Mouse (Mus musculus) thymus, adult 2 months (tissue): ENCODE results near the gene Pdcd6ip. TPM values are rescaled to one million over a fixed set of nuclear protein-coding genes. Genes with fewer than 3 reads are reported as not detected.

ENCODE experiments used
- DNase-seq: peaks from one replicate; pipeline ENCODE4 v3.0.0; 2021
- H3K27ac ChIP-seq: fragments of 200-500 bp; 2 replicates; pipeline ENCODE4 v1.5.1; 2012; ENCODE audit warnings: low read length, control low read depth; ENCODE audit not compliant: control insufficient read depth, insufficient read depth
- H3K27me3 ChIP-seq: fragments of 200-500 bp; 2 replicates; pipeline ENCODE4 v1.6.1; 2012; ENCODE audit warnings: mild to moderate bottlenecking, low read length, moderate library complexity, mixed read lengths; ENCODE audit not compliant: control insufficient read depth, insufficient read depth
- H3K36me3 ChIP-seq: fragments of 200-500 bp; 2 replicates; pipeline ENCODE4 v1.6.1; 2012; ENCODE audit warnings: mild to moderate bottlenecking, low read length, moderate library complexity; ENCODE audit not compliant: control insufficient read depth, insufficient read depth
- H3K4me1 ChIP-seq: fragments of 200-500 bp; replicated peaks from 2 replicates; pipeline ENCODE4 v1.6.1; 2012; ENCODE audit warnings: low read length; ENCODE audit not compliant: control insufficient read depth, insufficient read depth
- H3K4me3 ChIP-seq: fragments of 200-500 bp; 2 replicates; pipeline ENCODE4 v1.5.1; 2012; ENCODE audit warnings: mild to moderate bottlenecking, low read length, control low read depth, moderate library complexity; ENCODE audit not compliant: control insufficient read depth, insufficient read depth
- CTCF ChIP-seq: fragments of 200-500 bp; IDR thresholded peaks from 2 replicates; pipeline ENCODE4 v1.5.1; 2012; ENCODE audit warnings: mild to moderate bottlenecking, control low read depth, low read length, moderate library complexity, borderline replicate concordance; ENCODE audit not compliant: control insufficient read depth, poor library complexity, insufficient read depth; ENCODE audit errors: extremely low read depth
- POLR2A ChIP-seq: fragments of 200-500 bp; IDR thresholded peaks from 2 replicates; pipeline ENCODE4 v1.6.1; 2012; ENCODE audit warnings: mild to moderate bottlenecking, low read length, control low read depth, moderate library complexity; ENCODE audit not compliant: control insufficient read depth, poor library complexity, insufficient read depth; ENCODE audit errors: extremely low read depth
- WGBS: fragments of 180-500 bp; shearing (Covaris S2); methylation state at CpG from one replicate; pipeline ENCODE4 v1.1.7; 2018; 5-methylcytosine and 5-hydroxymethylcytosine counted together
- polyA plus RNA-seq: library from polyadenylated mRNA; depleted of rRNA; stranded (reverse); fragments of >200 nt; gene quantifications from 2 replicates; pipeline ENCODE4 v1.2.3, GENCODE M21; 2012; rRNA removed

The Pdcd6ip gene
- polyA plus RNA-seq = 164 and 190 TPM in 2 replicates

DNA sequence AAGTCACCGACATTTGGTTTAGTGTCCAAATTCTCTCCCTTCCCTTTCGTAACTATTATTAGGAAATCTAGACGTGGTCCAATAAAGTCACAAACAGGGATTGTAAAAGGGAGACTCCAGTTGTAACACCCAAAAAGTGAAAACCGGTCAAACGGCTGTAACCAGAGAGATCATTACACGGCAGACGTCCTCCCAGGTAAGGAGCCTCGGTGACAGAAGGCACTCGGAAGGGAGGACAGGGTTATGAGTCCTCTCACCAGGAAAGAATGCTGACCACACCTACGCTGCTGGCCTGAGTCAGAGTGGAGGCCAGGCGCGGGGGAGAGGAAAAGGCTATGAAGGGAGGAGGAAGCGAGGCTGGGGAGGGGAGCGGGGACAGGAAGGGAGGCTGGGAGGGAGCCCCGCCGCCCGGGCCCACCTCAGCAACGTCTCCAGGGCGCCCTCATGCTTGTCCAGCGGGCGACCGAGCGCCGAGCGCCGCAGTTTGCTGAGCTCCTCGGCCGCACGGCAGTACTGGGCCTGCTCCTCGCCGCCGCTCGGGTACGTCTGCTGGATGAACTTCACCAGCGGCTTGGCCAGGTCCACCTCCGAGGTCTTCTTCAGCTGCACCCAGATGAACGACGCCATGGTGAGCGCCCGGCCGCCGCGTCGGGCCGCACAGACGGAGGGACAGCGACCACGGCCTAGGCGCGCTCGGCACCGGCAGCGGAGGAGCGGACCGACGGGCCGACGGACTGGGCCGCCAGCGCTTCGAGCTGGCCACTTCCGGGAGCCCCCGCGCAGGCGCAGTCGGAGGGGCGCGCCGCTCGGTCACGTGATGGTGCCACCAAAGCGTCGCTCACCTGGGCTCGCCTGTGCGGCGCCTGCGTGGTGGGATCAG, at the start of gene Pdcd6ip:
Gene Pdcd6ip (minus strand): TSS at position 779 of the 880 bp plus-strand sequence.
- Histone ChIP-seq H3K4me3 (peak within 1 kb of the TSS; percentile 93), H3K36me3 (no peaks in the 10 kb centered on the region), H3K4me1 (peaks cover 17% of the 10 kb centered on the region), H3K27ac (peak within 1 kb of the TSS; percentile 37), H3K27me3 (no peaks in the 10 kb centered on the region)
- under 1% methylated on average over 77 of the region's 77 CpGs for WGBS
- TF ChIP-seq POLR2A = peak; percentile 94
- no peak for TF ChIP-seq CTCF
- DNase-seq = peak; percentile 92

DNA sequence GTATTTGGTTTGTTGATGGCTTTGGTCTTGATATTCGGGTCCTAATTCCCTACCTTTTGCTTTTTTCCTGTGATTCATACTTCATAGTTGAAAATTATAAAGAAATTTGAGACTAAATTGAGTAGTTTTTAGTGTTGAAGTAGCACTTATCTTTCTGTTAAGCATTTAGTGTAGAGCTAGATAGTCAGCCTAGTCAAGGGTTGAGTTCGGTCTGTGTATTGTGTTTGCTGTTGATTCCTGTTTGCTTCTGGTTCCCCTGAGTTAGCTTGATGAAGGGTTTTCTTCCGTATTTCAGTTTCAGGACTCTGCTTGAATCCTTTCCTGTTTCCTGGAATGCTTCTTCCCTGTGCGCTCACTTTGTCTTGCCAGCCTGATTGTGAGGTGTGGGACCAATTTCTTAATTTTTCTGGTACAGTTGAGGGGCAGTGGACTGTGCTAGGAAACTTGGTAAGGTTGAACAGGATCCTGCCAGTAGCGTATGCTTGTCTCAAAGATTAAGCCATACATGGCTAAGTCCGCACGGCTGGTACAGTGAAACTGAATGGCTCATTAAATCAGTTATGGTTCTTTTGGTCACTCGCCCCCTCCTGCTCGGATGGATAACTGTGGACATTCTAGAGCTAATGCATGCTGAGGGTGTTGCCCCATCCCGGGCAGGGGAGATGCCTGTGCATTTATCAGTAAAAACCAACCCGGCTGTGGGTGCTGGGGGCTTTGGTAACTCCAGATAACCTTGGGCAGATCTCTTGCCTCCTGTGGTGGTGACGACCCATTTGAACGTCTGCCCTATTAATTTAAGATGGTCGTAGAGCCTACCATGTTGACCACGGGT, 48.0 kb upstream of the Pdcd6ip start:
- Histone ChIP-seq H3K27me3 (no peaks in the 10 kb centered on the region), H3K4me1 (no peaks in the 10 kb centered on the region), H3K27ac (no peak overlapping the region), H3K4me3 (no peak overlapping the region), H3K36me3 (no peaks in the 10 kb centered on the region; the same call in 1 of the 2 replicates)
- 96% methylated on average over 15 of the region's 15 CpGs for WGBS
- no peak for DNase-seq
- TF ChIP-seq POLR2A (no peak), CTCF (no peak)

DNA sequence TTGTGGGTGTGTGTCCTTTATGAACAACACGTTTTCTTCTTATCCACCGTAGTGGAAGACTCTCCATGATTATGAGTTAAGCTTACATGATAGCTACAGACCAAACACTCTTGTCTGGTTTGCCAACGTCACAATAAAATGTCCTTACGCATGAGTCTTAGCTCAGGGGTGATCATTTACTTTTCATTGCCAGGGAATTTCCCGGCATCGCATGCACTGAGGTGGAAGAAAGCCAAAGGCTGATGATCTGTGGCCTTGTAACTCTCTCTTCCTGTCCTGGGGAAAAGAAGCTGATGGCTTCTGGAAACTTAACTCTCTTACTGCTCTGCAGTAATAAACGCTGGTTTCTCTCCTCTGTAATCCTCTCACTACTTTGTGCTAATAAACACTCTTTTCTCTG, 41.3 kb upstream of the Pdcd6ip start:
- H3K27ac ChIP-seq = no peak overlapping the region
- H3K27me3 ChIP-seq = no peaks in the 10 kb centered on the region
- WGBS = 91% methylated on average over 7 of the region's 7 CpGs
- no peaks in the 10 kb centered on the region for H3K36me3 ChIP-seq
- H3K4me3 ChIP-seq = no peak overlapping the region
- TF ChIP-seq POLR2A (no peak), CTCF (no peak)
- no peak for DNase-seq
- peaks cover 2% of the 10 kb centered on the region; the same call in 1 of the 2 replicates for H3K4me1 ChIP-seq

DNA sequence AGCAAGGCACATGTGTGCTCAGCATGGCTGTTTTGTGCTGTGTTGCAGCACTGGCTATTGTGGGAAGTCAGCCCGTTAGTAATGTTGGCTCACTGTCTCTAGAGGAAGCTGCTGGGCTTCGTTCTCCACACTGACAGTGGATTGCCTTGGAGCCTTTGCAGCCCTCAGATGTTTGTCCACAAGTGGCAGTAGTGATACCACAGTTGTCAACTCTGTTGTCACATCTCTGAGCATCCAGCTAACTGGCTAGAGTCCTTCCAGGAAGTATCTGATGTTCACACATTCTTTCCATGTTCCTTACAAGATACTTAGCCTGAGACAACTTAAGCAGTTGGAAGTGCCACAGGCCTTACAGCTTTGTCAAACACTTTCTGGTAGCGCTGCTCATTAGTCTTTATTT, 35.2 kb upstream of the Pdcd6ip start:
- Histone ChIP-seq H3K36me3 (no peaks in the 10 kb centered on the region), H3K27ac (no peak overlapping the region), H3K27me3 (no peaks in the 10 kb centered on the region), H3K4me3 (no peak overlapping the region), H3K4me1 (peaks cover 11% of the 10 kb centered on the region)
- TF ChIP-seq POLR2A (no peak), CTCF (no peak)
- DNase-seq = no peak
- WGBS = 64% methylated on average over 3 of the region's 3 CpGs

DNA sequence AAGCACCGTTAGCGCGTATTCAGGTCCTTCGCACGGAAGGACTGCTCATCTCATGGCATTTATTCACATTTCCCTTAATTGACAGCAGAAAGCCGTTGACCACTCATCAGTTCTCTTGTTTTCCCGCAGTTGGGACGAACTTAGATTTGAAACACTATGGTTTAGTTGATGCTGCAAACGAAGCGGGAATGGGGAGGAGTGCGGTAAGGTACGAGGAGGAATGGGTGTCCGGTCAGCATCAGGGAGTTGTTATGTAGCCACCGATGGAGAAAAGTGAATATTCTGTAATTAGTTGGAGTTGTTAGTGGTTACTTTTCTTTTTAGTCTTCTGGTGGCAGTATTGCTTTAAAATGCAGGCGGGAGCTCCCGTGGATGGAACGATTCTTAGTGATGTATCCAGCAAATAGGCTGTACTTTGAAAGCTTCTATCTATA, 34.3 kb upstream of the Pdcd6ip start:
- TF ChIP-seq POLR2A = no peak
- TF ChIP-seq CTCF = no peak
- WGBS = 2% methylated on average over 17 of the region's 17 CpGs
- H3K4me3 ChIP-seq = peak overlapping the region; percentile 93
- peak; percentile 4 for DNase-seq
- H3K27me3 ChIP-seq = no peaks in the 10 kb centered on the region
- no peak overlapping the region for H3K27ac ChIP-seq
- peaks cover 11% of the 10 kb centered on the region for H3K4me1 ChIP-seq
- H3K36me3 ChIP-seq = no peaks in the 10 kb centered on the region

DNA sequence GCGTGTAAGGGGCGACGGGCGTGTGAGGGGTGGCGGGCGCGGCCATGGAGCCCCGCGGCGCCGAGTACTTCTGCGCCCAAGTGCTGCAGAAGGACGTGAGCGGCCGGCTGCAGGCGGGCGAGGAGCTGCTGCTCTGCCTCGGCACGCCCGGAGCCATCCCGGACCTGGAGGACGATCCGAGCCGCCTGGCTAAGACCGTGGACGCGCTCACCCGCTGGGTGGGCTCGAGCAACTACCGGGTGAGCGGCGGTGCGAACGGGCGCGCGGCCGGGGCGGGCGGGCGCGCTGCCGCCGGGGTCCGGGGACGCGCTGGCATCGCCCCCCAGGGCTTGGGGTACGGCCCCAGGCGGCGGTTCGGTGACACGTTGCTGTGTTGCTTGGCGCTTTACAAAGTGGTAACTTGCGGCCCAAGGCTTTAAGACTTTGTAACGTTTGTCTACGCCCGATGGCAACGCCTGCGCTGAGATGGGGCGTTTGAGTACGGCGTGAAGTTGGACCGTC, 33.6 kb upstream of the Pdcd6ip start:
- under 1% methylated on average over 64 of the region's 64 CpGs for WGBS
- no peaks in the 10 kb centered on the region for H3K27me3 ChIP-seq
- DNase-seq = peak; percentile 60
- peak overlapping the region; percentile 93 for H3K4me3 ChIP-seq
- TF ChIP-seq POLR2A = no peak
- no peak for TF ChIP-seq CTCF
- H3K4me1 ChIP-seq = peaks cover 11% of the 10 kb centered on the region
- no peak overlapping the region for H3K27ac ChIP-seq
- no peaks in the 10 kb centered on the region for H3K36me3 ChIP-seq
